Mouse (Mus musculus): ENCODE data around the gene Nectin2.

DNA sequence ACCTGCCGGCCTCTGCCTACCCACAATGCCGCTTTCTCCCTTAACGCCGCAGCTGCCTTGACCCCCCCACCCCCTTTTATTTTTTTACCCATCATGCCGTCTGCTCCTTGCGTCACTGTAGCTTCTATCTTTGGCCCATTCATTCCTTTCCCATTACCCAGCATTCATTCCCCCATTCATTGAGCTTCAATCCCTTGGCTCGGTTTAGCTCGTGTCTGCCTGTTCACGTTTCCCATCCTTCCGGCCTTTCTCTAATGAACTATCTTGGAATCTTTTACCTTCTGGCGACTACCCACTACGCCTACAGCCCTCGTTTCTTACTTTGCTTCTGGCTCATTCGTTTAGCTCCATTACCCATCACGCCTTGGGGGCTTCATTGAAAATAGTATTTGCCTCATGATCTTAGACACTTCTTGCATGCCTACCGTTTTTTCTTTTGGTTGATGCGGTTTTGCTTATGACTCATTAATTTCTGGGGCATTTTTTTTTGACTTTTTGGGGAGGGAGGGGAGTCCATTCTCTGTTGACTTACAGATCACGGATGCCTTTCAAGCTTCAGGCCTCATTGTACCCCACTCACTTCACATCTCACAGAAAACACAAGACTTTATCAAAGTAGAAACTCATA is 34.1 kb downstream of the Nectin2 start:
- TF ChIP-seq TCF12 (IDR thresholded peaks at IDR 0.05; ENCODE audit: insufficient read depth, poor library complexity, severe bottlenecking) (no peak), POLR2A (IDR thresholded peaks at IDR 0.05; ENCODE audit: insufficient read length, low read depth) (no peak), MAX (IDR thresholded peaks at IDR 0.05; ENCODE audit: low read depth) (no peak), USF1 (IDR thresholded peaks at IDR 0.05; ENCODE audit: low read depth) (no peak), SRF (IDR thresholded peaks at IDR 0.05; ENCODE audit: control insufficient read depth, insufficient read length, low read depth) (no peak), MYOD1 (IDR thresholded peaks at IDR 0.05; ENCODE audit: control insufficient read depth in 1 of 3, insufficient read length in 2 of 3, low read depth in 2 of 3) (no peak), MYOG (IDR thresholded peaks at IDR 0.05; ENCODE audit: control insufficient read depth in 1 of 3, insufficient read depth in 1 of 3, insufficient read length in 2 of 3, low read depth in 2 of 3) (no peak), POLR2AphosphoS2 (IDR thresholded peaks at IDR 0.05; ENCODE audit: insufficient read length, low read depth) (no peak), E2F4 (IDR thresholded peaks at IDR 0.05; ENCODE audit: insufficient read depth) (no peak), CEBPB (IDR thresholded peaks at IDR 0.05; ENCODE audit: insufficient read depth, poor library complexity, severe bottlenecking) (no peak)
